Mouse (Mus musculus) CH12.LX (cell line): ENCODE data around the gene Bco1.

Experiments used
- CHD2 ChIP-seq: IDR thresholded peaks from 2 replicates; pipeline ENCODE4 v1.6.1; 2011; ENCODE audit warnings: low read length, improper control_type of control experiment
- CTCF ChIP-seq, 2 experiments: IDR thresholded peaks in 1 of 2; conservative IDR thresholded peaks in 1 of 2; 2 replicates each; pipeline ENCODE4 v1.5.1; 2011 to 2012; ENCODE audit warnings: low read depth in 2 of 2, low read length in 2 of 2, improper control_type of control experiment in 1 of 2, inconsistent platforms in 1 of 2, mild to moderate bottlenecking in 1 of 2, moderate library complexity in 1 of 2
- EP300 ChIP-seq: IDR thresholded peaks from 2 replicates; pipeline ENCODE4 v1.6.1; 2011; ENCODE audit warnings: low read length, improper control_type of control experiment
- MAX ChIP-seq: IDR thresholded peaks from 2 replicates; pipeline ENCODE4 v1.6.1; 2011; ENCODE audit warnings: low read length, improper control_type of control experiment
- MEF2A ChIP-seq: IDR thresholded peaks from 2 replicates; pipeline ENCODE4 v1.6.1; 2014; ENCODE audit warnings: low read depth, mild to moderate bottlenecking, inconsistent platforms, low read length, improper control_type of control experiment, borderline replicate concordance
- MYC ChIP-seq: IDR thresholded peaks from 2 replicates; pipeline ENCODE4 v1.6.1; 2011; ENCODE audit warnings: low read depth, mild to moderate bottlenecking, improper control_type of control experiment, low read length
- NELFE ChIP-seq: IDR thresholded peaks from 2 replicates; pipeline ENCODE4 v1.6.1; 2011; ENCODE audit warnings: low read depth, low read length, improper control_type of control experiment
- POLR2A ChIP-seq: IDR thresholded peaks from 2 replicates; pipeline ENCODE4 v1.6.1; 2011; ENCODE audit warnings: low read depth, mild to moderate bottlenecking, improper control_type of control experiment, low read length
- SIN3A ChIP-seq: IDR thresholded peaks from 2 replicates; pipeline ENCODE4 v1.6.1; 2012; ENCODE audit warnings: low read length, improper control_type of control experiment, inconsistent platforms
- SMC3 ChIP-seq: IDR thresholded peaks from 2 replicates; pipeline ENCODE4 v1.6.1; 2011; ENCODE audit warnings: low read depth, low read length, improper control_type of control experiment
- USF2 ChIP-seq: conservative IDR thresholded peaks from 2 replicates; pipeline ENCODE4 v1.6.1; 2011; ENCODE audit warnings: low read depth, low read length, improper control_type of control experiment

DNA sequence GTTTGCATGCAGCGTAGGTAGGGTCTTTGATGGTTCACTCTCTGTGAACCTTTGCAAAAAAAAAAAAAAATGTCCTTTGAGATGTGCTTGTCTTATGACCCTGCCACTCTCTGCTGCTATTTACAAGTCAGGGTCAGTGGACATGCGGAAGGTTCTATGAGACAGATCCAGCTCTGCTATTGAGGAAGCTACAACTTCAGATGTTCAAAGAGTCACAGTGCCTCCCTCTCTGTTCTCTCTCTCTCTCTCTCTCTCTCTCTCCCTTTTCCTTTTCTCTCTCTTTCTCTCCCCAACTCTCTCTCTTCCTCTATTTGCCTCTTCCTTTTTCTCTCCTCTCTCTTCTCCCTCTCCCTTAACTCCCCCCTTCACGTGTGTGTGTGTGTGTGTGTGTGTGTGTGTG is 41.5 kb upstream of the Bco1 start:
- TF ChIP-seq CTCF (conservative IDR thresholded peaks at IDR 0.05 in 1 of 2, IDR thresholded peaks at IDR 0.05 in 1 of 2; ENCODE audit: low read depth in 2 of 2, low read length in 2 of 2), result no peak
- no peak for TF ChIP-seq POLR2A
- no peak for TF ChIP-seq MYC
- no peak for TF ChIP-seq MAX
- TF ChIP-seq EP300, result no peak
- TF ChIP-seq SIN3A, result no peak
- TF ChIP-seq CHD2, result no peak
- no peak for TF ChIP-seq NELFE
- TF ChIP-seq SMC3, result no peak
- TF ChIP-seq MEF2A, result no peak
- no peak for TF ChIP-seq USF2
